Mouse (Mus musculus): ENCODE measurements around the gene Exog.

The Exog gene

GRCm38 (mm10) chr9:119444738-119445429 is at the start of gene Exog:
Gene Exog (plus strand): TSS chr9:119444943.
- peak; percentile 94 for DNase-seq (ENCODE audit: low spot score)

GRCm38 (mm10) chr9:119401351-119401750 is 43.4 kb upstream of the Exog start:
- no peak for DNase-seq (ENCODE audit: low spot score)

- peak; percentile 92 for DNase-seq (ENCODE audit: low spot score)
Measured at GRCm38 (mm10) chr9:119401801-119402214, 42.9 kb upstream of the Exog start, which contains the start of gene Acvr2b. Gene Acvr2b (plus strand): TSS chr9:119402118.

- peak; percentile 29 for DNase-seq (ENCODE audit: low spot score)
Measured at GRCm38 (mm10) chr9:119402253-119403235, 42.2 kb upstream of the Exog start.

GRCm38 (mm10) chr9:119403236-119403641 is 41.5 kb upstream of the Exog start:
- peak; percentile 15 for DNase-seq (ENCODE audit: low spot score)

GRCm38 (mm10) chr9:119404090-119404489 is 40.7 kb upstream of the Exog start:
- DNase-seq (ENCODE audit: low spot score): no peak

GRCm38 (mm10) chr9:119407884-119408283 is 36.9 kb upstream of the Exog start:
- DNase-seq (ENCODE audit: low spot score): peak; percentile 20

GRCm38 (mm10) chr9:119408898-119409664 is 35.7 kb upstream of the Exog start:
- DNase-seq (ENCODE audit: low spot score): no peak

GRCm38 (mm10) chr9:119409864-119410263 is 34.9 kb upstream of the Exog start:
- no peak for DNase-seq (ENCODE audit: low spot score)

- DNase-seq (ENCODE audit: low spot score): no peak
Measured at GRCm38 (mm10) chr9:119418025-119418424, 26.7 kb upstream of the Exog start.

- DNase-seq (ENCODE audit: low spot score): no peak
Measured at GRCm38 (mm10) chr9:119419852-119420438, 24.8 kb upstream of the Exog start.

GRCm38 (mm10) chr9:119425217-119425975 is 19.3 kb upstream of the Exog start:
- DNase-seq (ENCODE audit: low spot score): peak; percentile 40

GRCm38 (mm10) chr9:119425976-119426415 is 18.7 kb upstream of the Exog start:
- no peak for DNase-seq (ENCODE audit: low spot score)

- no peak for DNase-seq (ENCODE audit: low spot score)
Measured at GRCm38 (mm10) chr9:119426483-119426882, 18.3 kb upstream of the Exog start.

- peak; percentile 52 for DNase-seq (ENCODE audit: low spot score)
Measured at GRCm38 (mm10) chr9:119430311-119430710, 14.4 kb upstream of the Exog start.

GRCm38 (mm10) chr9:119435855-119436254 is 8.9 kb upstream of the Exog start:
- no peak for DNase-seq (ENCODE audit: low spot score)

- no peak for DNase-seq (ENCODE audit: low spot score)
Measured at GRCm38 (mm10) chr9:119438065-119438464, 6.7 kb upstream of the Exog start.

- no peak for DNase-seq (ENCODE audit: low spot score)
Measured at GRCm38 (mm10) chr9:119438498-119439000, 6.2 kb upstream of the Exog start.

GRCm38 (mm10) chr9:119445737-119446136 is 994 bp downstream of the Exog start:
- DNase-seq (ENCODE audit: low spot score): no peak

GRCm38 (mm10) chr9:119455967-119456366 is 11.2 kb downstream of the Exog start:
- no peak for DNase-seq (ENCODE audit: low spot score)

- no peak for DNase-seq (ENCODE audit: low spot score)
Measured at GRCm38 (mm10) chr9:119457122-119457521, 12.4 kb downstream of the Exog start.

Data from ovary, adult 18-20 months (tissue).